Mouse (Mus musculus): ENCODE results near the gene Zhx3.

- TF ChIP-seq POLR2A (IDR thresholded peaks at IDR 0.05; ENCODE audit: control insufficient read depth, extremely low read depth, insufficient read depth, low read length, poor library complexity) (no peak), CTCF (IDR thresholded peaks at IDR 0.05; ENCODE audit: borderline replicate concordance, control insufficient read depth, extremely low read depth, insufficient read depth, low read length, poor library complexity) (no peak)
Measured at GRCm38 (mm10) chr2:160717269-160717668, 155.5 kb downstream of the Zhx3 start.

All from thymus, adult 2 months (tissue).